Mouse (Mus musculus): ENCODE data around the gene Inf2.

DNA sequence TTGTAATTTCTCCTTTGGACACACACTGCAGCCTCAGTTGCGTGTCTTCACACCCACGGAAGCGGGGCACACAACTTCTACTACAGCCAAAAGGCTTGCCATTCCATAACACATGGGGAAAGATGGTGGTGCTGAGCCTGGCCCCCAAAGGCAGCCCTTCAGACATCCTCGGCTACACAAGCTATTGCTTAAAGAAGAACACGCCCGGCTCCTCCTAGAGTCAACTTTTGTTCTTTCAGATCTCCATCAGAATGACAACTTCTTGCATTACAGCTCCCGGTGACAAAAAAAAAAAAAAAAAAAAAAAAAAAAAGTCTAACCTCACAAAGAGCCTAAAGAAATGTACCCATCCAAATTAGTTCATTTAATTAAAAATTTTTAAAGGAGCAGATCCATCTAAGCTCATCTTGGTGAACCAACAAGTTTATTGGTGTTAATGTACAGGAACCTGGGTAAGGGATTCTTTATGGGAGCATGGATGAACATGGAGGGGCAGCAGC lies 49.1 kb upstream of the Inf2 start:
- TF ChIP-seq CTCF (IDR thresholded peaks at IDR 0.05; ENCODE audit: extremely low read depth, insufficient read length, insufficient replicate concordance, low read depth, low read length) (no peak), POLR2A (IDR thresholded peaks at IDR 0.05; ENCODE audit: low read depth, low read length) (no peak)

All from small intestine, adult 2 months (tissue).